Comparison of ENCODE assay signal across 10 mouse cellular contexts in genomic region chr19:6939106-6940002, GRCm38 (mm10). TPM values are rescaled to one million over a fixed set of nuclear protein-coding genes. Genes with fewer than 3 reads are reported as not detected.
DNase-seq lines count a peak whose midpoint lies in the region; ATAC-seq and TF ChIP-seq lines count a peak whose summit lies in the region.
"Had no signal": no experiment of that assay in that cellular context is flagged by ENCODE, and none has a peak within 500 bp of the region (broad histone marks: within the 10 kb centered on the region; RNA-seq: fewer than 3 reads in every experiment).

No protein-coding gene starts in this region.

- H3K27ac ChIP-seq in forebrain, embryonic 10.5 days: no peak overlapping the region
- H3K27ac ChIP-seq in forebrain, embryonic 11.5 days (ENCODE audit: low read depth, low read length): no peak overlapping the region
- H3K27ac ChIP-seq in stomach, embryonic 16.5 days (ENCODE audit: low read length): no peak overlapping the region
- no peak overlapping the region for H3K27ac ChIP-seq in stomach, postnatal 0 days (replicated peaks)
- no peak overlapping the region for H3K27ac ChIP-seq in limb, embryonic 11.5 days (replicated peaks; ENCODE audit: low read depth, low read length)
- H3K27ac ChIP-seq: heart, embryonic 10.5 days had no signal

- 0 out of 2 replicates have a peak, but pooled peaks cover 5% of the 10 kb centered on the region for H3K36me3 ChIP-seq in forebrain, embryonic 10.5 days (replicated peaks)
- H3K36me3 ChIP-seq in forebrain, embryonic 11.5 days (ENCODE audit: control insufficient read depth, insufficient read depth, low read length): no peaks in the 10 kb centered on the region
- H3K36me3 ChIP-seq in stomach, embryonic 16.5 days (ENCODE audit: control insufficient read depth, insufficient read depth, low read length): no peaks in the 10 kb centered on the region
- no peaks in the 10 kb centered on the region for H3K36me3 ChIP-seq in stomach, postnatal 0 days (ENCODE audit: control insufficient read depth, insufficient read depth, low read length)
- H3K36me3 ChIP-seq in limb, embryonic 11.5 days (ENCODE audit: control insufficient read depth, insufficient read depth, low read length): no peaks in the 10 kb centered on the region
- H3K36me3 ChIP-seq: heart, embryonic 10.5 days had no signal

- no peak overlapping the region; the same call in 1 of the 2 replicates for H3K9ac ChIP-seq in forebrain, embryonic 11.5 days (ENCODE audit: low read length)
- H3K9ac ChIP-seq in stomach, embryonic 16.5 days (ENCODE audit: low read length): 0 out of 2 replicates have a peak overlapping the region, but pooled peaks have one; percentile 93
- no peak overlapping the region for H3K9ac ChIP-seq in stomach, postnatal 0 days (ENCODE audit: low read length)
- H3K9ac ChIP-seq in limb, embryonic 11.5 days (ENCODE audit: low read length): 0 out of 2 replicates have a peak overlapping the region, but pooled peaks have one; percentile 7

- DNase-seq in forebrain, embryonic 10.5 days (ENCODE audit: extremely low spot score, low spot score): no peak
- no peak for DNase-seq in forebrain, embryonic 11.5 days (ENCODE audit: low spot score)
- DNase-seq in stomach, postnatal 0 days (ENCODE audit: low spot score): no peak
- DNase-seq in limb, embryonic 11.5 days (ENCODE audit: low spot score): no peak
- no peak for DNase-seq in thymus, postnatal 36 days
- no peak for DNase-seq in right cerebral cortex, postnatal 36 days (ENCODE audit: low spot score in 2 of 2)

- TF ChIP-seq EP300 in stomach, postnatal 0 days (optimal IDR thresholded peaks at IDR 0.05): no peak

- no peaks in the 10 kb centered on the region for H3K9me3 ChIP-seq in forebrain, embryonic 10.5 days
- no peaks in the 10 kb centered on the region for H3K9me3 ChIP-seq in forebrain, embryonic 11.5 days (ENCODE audit: control insufficient read depth, low read length)
- H3K9me3 ChIP-seq in stomach, embryonic 16.5 days (replicated peaks; ENCODE audit: control insufficient read depth, low read length): no peaks in the 10 kb centered on the region
- no peaks in the 10 kb centered on the region for H3K9me3 ChIP-seq in stomach, postnatal 0 days (ENCODE audit: control insufficient read depth, low read length)
- no peaks in the 10 kb centered on the region for H3K9me3 ChIP-seq in limb, embryonic 11.5 days (ENCODE audit: control insufficient read depth, low read length)
- H3K9me3 ChIP-seq: heart, embryonic 10.5 days had no signal

- no peak for ATAC-seq in forebrain, embryonic 11.5 days (replicated peaks; ENCODE audit: low FRiP score)
- no peak for ATAC-seq in stomach, embryonic 16.5 days (ENCODE audit: insufficient read depth, low FRiP score)
- no peak for ATAC-seq in stomach, postnatal 0 days (ENCODE audit: low FRiP score, low TSS enrichment)
- ATAC-seq in limb, embryonic 11.5 days (ENCODE audit: insufficient number of reproducible peaks, low FRiP score, low TSS enrichment, low read depth): no peak
- ATAC-seq in megakaryocyte-erythroid progenitor cell, adult 5-6 weeks (replicated peaks; ENCODE audit: low FRiP score, low TSS enrichment, poor library complexity, severe bottlenecking): no peak
- ATAC-seq: lung, postnatal 0 days had no signal

- H3K27me3 ChIP-seq in forebrain, embryonic 10.5 days (ENCODE audit: poor library complexity, severe bottlenecking): peaks cover 38% of the 10 kb centered on the region
- peaks cover 19% of the 10 kb centered on the region for H3K27me3 ChIP-seq in forebrain, embryonic 11.5 days (ENCODE audit: control insufficient read depth, insufficient read depth, low read length)
- H3K27me3 ChIP-seq in stomach, embryonic 16.5 days (ENCODE audit: control insufficient read depth, insufficient read depth, low read length): peaks cover 12% of the 10 kb centered on the region
- H3K27me3 ChIP-seq in stomach, postnatal 0 days (ENCODE audit: control insufficient read depth, insufficient read depth, low read length): peaks cover 1% of the 10 kb centered on the region
- H3K27me3 ChIP-seq in limb, embryonic 11.5 days (ENCODE audit: control insufficient read depth, insufficient read depth, low read length): peaks cover 19% of the 10 kb centered on the region

- no peak overlapping the region for H3K4me2 ChIP-seq in forebrain, embryonic 11.5 days (ENCODE audit: low read depth, low read length, severe bottlenecking)
- H3K4me2 ChIP-seq in stomach, embryonic 16.5 days (ENCODE audit: low read depth, low read length): no peak overlapping the region
- no peak overlapping the region for H3K4me2 ChIP-seq in stomach, postnatal 0 days (replicated peaks; ENCODE audit: low read depth)
- no peak overlapping the region for H3K4me2 ChIP-seq in limb, embryonic 11.5 days (ENCODE audit: low read depth, severe bottlenecking)

- TF ChIP-seq CTCF in stomach, postnatal 0 days (IDR thresholded peaks at IDR 0.05; ENCODE audit: low read depth): no peak

- peak overlapping the region; percentile 23; the same call in 1 of the 2 replicates for H3K4me3 ChIP-seq in forebrain, embryonic 10.5 days
- H3K4me3 ChIP-seq in forebrain, embryonic 11.5 days (ENCODE audit: low read depth, low read length): no peak overlapping the region
- H3K4me3 ChIP-seq in stomach, embryonic 16.5 days (replicated peaks; ENCODE audit: low read length): no peak overlapping the region
- no peak overlapping the region for H3K4me3 ChIP-seq in stomach, postnatal 0 days (ENCODE audit: low read depth, low read length)
- no peak overlapping the region for H3K4me3 ChIP-seq in limb, embryonic 11.5 days (ENCODE audit: low read depth, low read length)

- peaks cover 40% of the 10 kb centered on the region for H3K4me1 ChIP-seq in forebrain, embryonic 10.5 days
- peaks cover 16% of the 10 kb centered on the region for H3K4me1 ChIP-seq in forebrain, embryonic 11.5 days (replicated peaks; ENCODE audit: control insufficient read depth, insufficient read depth, low read length)
- peaks cover 21% of the 10 kb centered on the region for H3K4me1 ChIP-seq in stomach, embryonic 16.5 days (ENCODE audit: control insufficient read depth, insufficient read depth, low read length)
- H3K4me1 ChIP-seq in stomach, postnatal 0 days (replicated peaks; ENCODE audit: control insufficient read depth, insufficient read depth): peaks cover 5% of the 10 kb centered on the region; the same call in 1 of the 2 replicates
- peaks cover 13% of the 10 kb centered on the region for H3K4me1 ChIP-seq in limb, embryonic 11.5 days (ENCODE audit: control insufficient read depth, insufficient read depth, low read length)

- WGBS in forebrain, embryonic 10.5 days: 91% methylated on average over 20 of the region's 20 CpGs
- WGBS in forebrain, embryonic 11.5 days: 88% methylated on average over 20 of the region's 20 CpGs
- WGBS in stomach, embryonic 16.5 days: 90% methylated on average over 20 of the region's 20 CpGs
- WGBS in stomach, postnatal 0 days: 86% methylated on average over 20 of the region's 20 CpGs
- 90% methylated on average over 20 of the region's 20 CpGs for WGBS in limb, embryonic 11.5 days

RNA-seq across cellular contexts. Expression of gene Bad, which starts 2.3 kb away (rescaled TPM):
- polyA plus RNA-seq in forebrain, embryonic 10.5 days (2016; fragmentation: Nextera tagmentation; extraction: Ambion mirVana): 55.9 and 59.8 TPM in 2 replicates
- polyA plus RNA-seq in forebrain, embryonic 11.5 days (2014; fragmentation: Nextera tagmentation; extraction: Ambion mirVana): 56.6 and 57.0 TPM in 2 replicates
- 87.1 and 89.0 TPM in 2 replicates for polyA plus RNA-seq in stomach, embryonic 16.5 days (2015; fragmentation: Nextera tagmentation; extraction: Ambion mirVana)
- 79.0 and 82.8 TPM in 2 replicates for polyA plus RNA-seq in stomach, postnatal 0 days (2015; fragmentation: Nextera tagmentation; extraction: Ambion mirVana)
- polyA plus RNA-seq in limb, embryonic 11.5 days (2014; fragmentation: Nextera tagmentation; extraction: Ambion mirVana): 50.2 and 51.7 TPM in 2 replicates
- 17.5 and 20.6 TPM in 2 replicates for total RNA-seq in megakaryocyte-erythroid progenitor cell, adult 5-6 weeks (2014; fragmentation: Nextera tagmentation)
- total RNA-seq in megakaryocyte-erythroid progenitor cell, adult 5-6 weeks (2017): 29.0 and 39.2 TPM in 2 replicates

RNA-seq across cellular contexts. Expression of gene Gpr137, which starts 2.9 kb away (rescaled TPM):
- polyA plus RNA-seq in forebrain, embryonic 10.5 days (2016; fragmentation: Nextera tagmentation; extraction: Ambion mirVana): 22.8 and 26.5 TPM in 2 replicates
- 32.7 and 34.3 TPM in 2 replicates for polyA plus RNA-seq in forebrain, embryonic 11.5 days (2014; fragmentation: Nextera tagmentation; extraction: Ambion mirVana)
- polyA plus RNA-seq in stomach, embryonic 16.5 days (2015; fragmentation: Nextera tagmentation; extraction: Ambion mirVana): 20.2 and 22.1 TPM in 2 replicates
- polyA plus RNA-seq in stomach, postnatal 0 days (2015; fragmentation: Nextera tagmentation; extraction: Ambion mirVana): 24.7 and 28.7 TPM in 2 replicates
- 19.1 and 22.6 TPM in 2 replicates for polyA plus RNA-seq in limb, embryonic 11.5 days (2014; fragmentation: Nextera tagmentation; extraction: Ambion mirVana)
- total RNA-seq in megakaryocyte-erythroid progenitor cell, adult 5-6 weeks (2014; fragmentation: Nextera tagmentation): 8.0 and 16.1 TPM in 2 replicates
- 7.0 and 15.7 TPM in 2 replicates for total RNA-seq in megakaryocyte-erythroid progenitor cell, adult 5-6 weeks (2017)

RNA-seq across cellular contexts. Expression of gene Kcnk4, which starts 5.0 kb away (rescaled TPM):
- 0.24 TPM in 1 of 2 replicates, not detected in the other for polyA plus RNA-seq in forebrain, embryonic 10.5 days (2016; fragmentation: Nextera tagmentation; extraction: Ambion mirVana)
- polyA plus RNA-seq in forebrain, embryonic 11.5 days (2014; fragmentation: Nextera tagmentation; extraction: Ambion mirVana): not detected in 2 replicates
- polyA plus RNA-seq in stomach, embryonic 16.5 days (2015; fragmentation: Nextera tagmentation; extraction: Ambion mirVana): 0.68 and 0.79 TPM in 2 replicates
- 0.75 and 0.98 TPM in 2 replicates for polyA plus RNA-seq in stomach, postnatal 0 days (2015; fragmentation: Nextera tagmentation; extraction: Ambion mirVana)
- polyA plus RNA-seq in limb, embryonic 11.5 days (2014; fragmentation: Nextera tagmentation; extraction: Ambion mirVana): 0.24 and 0.31 TPM in 2 replicates
- total RNA-seq in megakaryocyte-erythroid progenitor cell, adult 5-6 weeks (2014; fragmentation: Nextera tagmentation): not detected in 2 replicates
- not detected in 2 replicates for total RNA-seq in megakaryocyte-erythroid progenitor cell, adult 5-6 weeks (2017)

RNA-seq across cellular contexts. Expression of gene Catsperz, which starts 14.2 kb away (rescaled TPM):
- polyA plus RNA-seq in forebrain, embryonic 10.5 days (2016; fragmentation: Nextera tagmentation; extraction: Ambion mirVana): 0.55 and 0.60 TPM in 2 replicates
- not detected in 2 replicates for polyA plus RNA-seq in forebrain, embryonic 11.5 days (2014; fragmentation: Nextera tagmentation; extraction: Ambion mirVana)
- polyA plus RNA-seq in stomach, embryonic 16.5 days (2015; fragmentation: Nextera tagmentation; extraction: Ambion mirVana): 1.8 and 2.8 TPM in 2 replicates
- 3.7 and 4.5 TPM in 2 replicates for polyA plus RNA-seq in stomach, postnatal 0 days (2015; fragmentation: Nextera tagmentation; extraction: Ambion mirVana)
- 0.71 and 1.3 TPM in 2 replicates for polyA plus RNA-seq in limb, embryonic 11.5 days (2014; fragmentation: Nextera tagmentation; extraction: Ambion mirVana)
- total RNA-seq in megakaryocyte-erythroid progenitor cell, adult 5-6 weeks (2014; fragmentation: Nextera tagmentation): not detected in 2 replicates
- total RNA-seq in megakaryocyte-erythroid progenitor cell, adult 5-6 weeks (2017): not detected in 2 replicates

RNA-seq across cellular contexts. Expression of gene Esrra, which starts 17.7 kb away (rescaled TPM):
- 8.4 and 9.0 TPM in 2 replicates for polyA plus RNA-seq in forebrain, embryonic 10.5 days (2016; fragmentation: Nextera tagmentation; extraction: Ambion mirVana)
- 5.4 TPM in 2 replicates for polyA plus RNA-seq in forebrain, embryonic 11.5 days (2014; fragmentation: Nextera tagmentation; extraction: Ambion mirVana)
- 17.8 and 18.0 TPM in 2 replicates for polyA plus RNA-seq in stomach, embryonic 16.5 days (2015; fragmentation: Nextera tagmentation; extraction: Ambion mirVana)
- polyA plus RNA-seq in stomach, postnatal 0 days (2015; fragmentation: Nextera tagmentation; extraction: Ambion mirVana): 20.4 and 20.8 TPM in 2 replicates
- 1.9 and 3.3 TPM in 2 replicates for polyA plus RNA-seq in limb, embryonic 11.5 days (2014; fragmentation: Nextera tagmentation; extraction: Ambion mirVana)
- total RNA-seq in megakaryocyte-erythroid progenitor cell, adult 5-6 weeks (2014; fragmentation: Nextera tagmentation): 14.1 and 18.9 TPM in 2 replicates
- 10.8 and 18.4 TPM in 2 replicates for total RNA-seq in megakaryocyte-erythroid progenitor cell, adult 5-6 weeks (2017)

Comparison
In these comparisons a context has a peak if more than half of its experiments do, and no peak if none do; other contexts are left out.
1. H3K9ac ChIP-seq: peak in stomach, embryonic 16.5 days (single experiment) and limb, embryonic 11.5 days (single experiment); none in forebrain, embryonic 11.5 days (single experiment) and stomach, postnatal 0 days (single experiment).